Mouse (Mus musculus): ENCODE measurements around the gene Grid1. TPM values are rescaled to one million over a fixed set of nuclear protein-coding genes. Genes with fewer than 3 reads are reported as not detected.
A peak's percentile ranks its signal among the peaks of the same experiment; 100 is the strongest.

The Grid1 gene
- polyA plus RNA-seq, 1 experiment from 2014 or later = 5.2 TPM

DNA sequence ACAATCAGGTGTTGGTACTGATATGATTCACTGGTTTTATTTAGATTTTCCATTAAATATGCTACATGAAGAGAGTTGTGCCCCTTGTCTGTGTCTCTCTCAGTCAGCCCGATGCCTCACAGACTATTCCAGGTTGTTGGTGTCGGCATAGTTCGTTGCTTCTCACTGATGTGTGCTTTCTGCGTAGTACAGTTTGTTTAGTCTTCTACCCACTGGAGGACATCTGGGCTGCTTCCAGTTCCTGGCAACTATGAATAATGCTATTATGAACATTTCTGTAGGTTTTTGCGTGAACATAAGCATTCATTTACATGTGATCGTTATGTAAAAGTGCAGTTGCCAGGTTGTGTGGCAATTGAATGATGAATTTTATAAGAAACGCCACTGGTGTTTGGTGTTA lies 633.8 kb downstream of the Grid1 start:
- Histone ChIP-seq H3K9me3 (no peaks in the 10 kb centered on the region), H3K27ac (replicated peaks) (no peak overlapping the region), H3K36me3 (peaks cover 5% of the 10 kb centered on the region; the same call in 1 of the 2 replicates), H3K4me3 (no peak overlapping the region), H3K4me2 (no peak overlapping the region), H3K9ac (no peak overlapping the region), H3K4me1 (replicated peaks) (no peaks in the 10 kb centered on the region), H3K27me3 (no peaks in the 10 kb centered on the region)
- WGBS = 90% methylated on average over 7 of the region's 7 CpGs
- no peak for ATAC-seq (ENCODE audit: low read depth)

DNA sequence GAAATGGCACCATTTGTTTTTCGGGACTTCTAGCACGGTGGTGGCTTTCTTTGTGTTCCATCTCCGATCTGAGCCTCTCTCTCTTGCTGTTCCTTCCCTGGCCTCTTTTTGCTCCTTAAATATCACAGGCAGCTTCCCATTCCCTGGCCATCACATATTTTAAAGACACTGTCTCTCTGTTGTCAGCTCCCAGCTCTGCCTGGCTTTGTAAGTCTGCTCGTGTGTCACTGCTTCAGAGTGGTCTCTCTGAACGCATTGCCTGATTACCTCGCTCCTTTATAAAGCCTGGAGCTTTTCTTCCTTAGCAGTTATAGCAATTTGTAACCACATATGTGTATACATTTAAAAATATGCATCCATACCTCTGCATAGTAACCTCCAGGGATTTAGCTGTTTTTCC lies 648.3 kb downstream of the Grid1 start:
- 57% methylated on average over 6 of the region's 6 CpGs for WGBS

DNA sequence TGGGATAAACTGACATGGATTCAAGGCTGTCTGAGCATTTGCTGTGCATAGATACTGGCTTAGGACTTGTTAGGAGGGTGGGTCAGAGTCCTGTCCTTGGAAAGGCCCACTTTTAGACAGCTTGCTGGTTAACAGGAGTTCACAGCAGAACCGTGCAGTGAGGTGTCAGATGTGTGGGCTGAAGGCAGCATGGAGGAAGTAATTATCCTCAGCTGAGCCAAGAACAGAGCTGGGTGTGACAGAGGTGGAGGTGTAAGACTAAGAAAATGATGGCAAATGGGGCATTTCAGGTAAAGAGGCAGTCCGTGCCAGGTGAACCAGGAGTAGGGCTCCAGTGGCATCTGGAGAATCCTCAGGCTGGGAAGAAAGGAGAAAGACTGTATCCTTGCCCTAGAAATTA lies 666.1 kb downstream of the Grid1 start:
- H3K9ac ChIP-seq = no peak overlapping the region
- H3K27ac ChIP-seq (replicated peaks) = no peak overlapping the region
- no peaks in the 10 kb centered on the region for H3K27me3 ChIP-seq
- H3K4me2 ChIP-seq = no peak overlapping the region
- H3K4me1 ChIP-seq (replicated peaks) = no peaks in the 10 kb centered on the region
- no peak overlapping the region for H3K4me3 ChIP-seq
- no peaks in the 10 kb centered on the region for H3K9me3 ChIP-seq
- no peaks in the 10 kb centered on the region for H3K36me3 ChIP-seq
- no peak for ATAC-seq (ENCODE audit: low read depth)
- 76% methylated on average over 2 of the region's 2 CpGs for WGBS

More for the DNA sequence above, 648.3 kb downstream of the Grid1 start:
- peak overlapping the region; percentile 59 for H3K27ac ChIP-seq (replicated peaks)
- H3K36me3 ChIP-seq = no peaks in the 10 kb centered on the region
- no peak overlapping the region for H3K4me3 ChIP-seq
- no peak overlapping the region for H3K9ac ChIP-seq
- no peaks in the 10 kb centered on the region for H3K9me3 ChIP-seq
- no peak overlapping the region for H3K4me2 ChIP-seq
- no peak for ATAC-seq (ENCODE audit: low read depth)
- no peaks in the 10 kb centered on the region for H3K27me3 ChIP-seq
- H3K4me1 ChIP-seq (replicated peaks) = peaks cover 9% of the 10 kb centered on the region

DNA sequence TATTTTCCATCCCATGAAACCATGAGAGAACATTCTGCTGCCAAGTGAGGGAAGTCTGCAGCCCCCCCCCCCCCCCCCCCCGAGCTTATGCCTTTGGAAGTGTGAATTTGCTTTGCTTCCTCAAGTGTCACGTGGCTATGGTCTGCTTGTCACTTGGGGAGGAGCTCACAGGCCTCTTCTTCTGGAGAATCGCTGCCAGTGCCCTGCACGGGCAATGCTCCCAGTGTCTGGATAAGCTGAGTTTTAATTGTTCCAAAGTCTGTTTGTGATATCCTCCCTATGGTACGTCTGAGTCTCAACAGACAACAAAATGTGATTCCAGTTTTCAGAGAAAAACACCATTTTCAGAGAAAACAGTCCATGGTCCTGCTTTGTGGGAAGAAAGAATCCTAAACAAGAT lies 682.4 kb downstream of the Grid1 start:
- no peak overlapping the region for H3K4me2 ChIP-seq
- H3K9ac ChIP-seq = no peak overlapping the region
- no peak overlapping the region for H3K4me3 ChIP-seq
- no peak for ATAC-seq (ENCODE audit: low read depth)
- H3K4me1 ChIP-seq (replicated peaks) = no peaks in the 10 kb centered on the region
- H3K27ac ChIP-seq (replicated peaks) = no peak overlapping the region
- no peaks in the 10 kb centered on the region for H3K27me3 ChIP-seq
- H3K9me3 ChIP-seq = no peaks in the 10 kb centered on the region
- no peaks in the 10 kb centered on the region for H3K36me3 ChIP-seq
- WGBS = 79% methylated on average over 5 of the region's 5 CpGs

DNA sequence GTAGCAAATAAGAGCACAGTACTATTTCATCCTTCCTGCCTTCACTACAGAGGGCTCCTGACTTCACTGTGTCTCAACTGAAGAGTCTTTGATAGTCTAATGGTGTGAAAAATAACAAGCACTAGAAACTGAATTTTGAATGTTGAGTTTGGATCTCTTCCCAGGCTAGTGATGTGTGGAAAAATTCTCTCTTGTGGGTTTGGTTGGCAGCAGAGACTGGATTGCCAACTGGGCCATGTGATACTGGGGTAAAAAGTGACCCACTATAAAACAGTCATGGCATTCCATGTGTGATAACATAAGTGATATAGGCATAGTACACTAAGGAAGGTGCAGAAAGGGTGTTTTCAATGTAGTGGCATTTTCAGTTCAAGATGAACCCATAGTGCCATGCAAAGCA lies 699.5 kb downstream of the Grid1 start:
- H3K9ac ChIP-seq = no peak overlapping the region
- H3K36me3 ChIP-seq = no peaks in the 10 kb centered on the region
- H3K4me2 ChIP-seq = no peak overlapping the region
- H3K27me3 ChIP-seq = no peaks in the 10 kb centered on the region
- H3K4me3 ChIP-seq = no peak overlapping the region
- no peak for ATAC-seq (ENCODE audit: low read depth)
- H3K4me1 ChIP-seq (replicated peaks) = no peaks in the 10 kb centered on the region
- no peaks in the 10 kb centered on the region for H3K9me3 ChIP-seq
- H3K27ac ChIP-seq (replicated peaks) = no peak overlapping the region

DNA sequence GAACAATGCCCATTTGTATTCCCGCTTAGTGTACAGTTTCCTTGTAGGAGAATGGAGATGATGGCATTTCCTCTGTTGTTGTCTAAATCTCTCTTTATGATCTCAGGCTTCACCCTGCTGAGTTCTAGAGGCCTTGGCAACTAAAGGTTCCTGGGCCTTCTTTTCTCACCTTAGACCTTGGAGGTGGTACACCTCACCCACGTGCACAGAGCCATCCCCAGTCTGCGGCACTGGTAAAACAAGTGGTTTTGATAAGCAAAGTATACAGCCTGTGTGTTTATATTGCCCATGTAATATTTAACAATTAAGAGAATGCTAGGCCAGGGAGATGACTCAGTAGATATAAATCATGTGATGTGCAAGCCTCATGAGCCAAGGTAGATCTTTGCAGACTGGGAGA lies 718.9 kb downstream of the Grid1 start:
- Histone ChIP-seq H3K36me3 (no peaks in the 10 kb centered on the region), H3K9ac (no peak overlapping the region)
- 76% methylated on average over 3 of the region's 3 CpGs for WGBS

DNA sequence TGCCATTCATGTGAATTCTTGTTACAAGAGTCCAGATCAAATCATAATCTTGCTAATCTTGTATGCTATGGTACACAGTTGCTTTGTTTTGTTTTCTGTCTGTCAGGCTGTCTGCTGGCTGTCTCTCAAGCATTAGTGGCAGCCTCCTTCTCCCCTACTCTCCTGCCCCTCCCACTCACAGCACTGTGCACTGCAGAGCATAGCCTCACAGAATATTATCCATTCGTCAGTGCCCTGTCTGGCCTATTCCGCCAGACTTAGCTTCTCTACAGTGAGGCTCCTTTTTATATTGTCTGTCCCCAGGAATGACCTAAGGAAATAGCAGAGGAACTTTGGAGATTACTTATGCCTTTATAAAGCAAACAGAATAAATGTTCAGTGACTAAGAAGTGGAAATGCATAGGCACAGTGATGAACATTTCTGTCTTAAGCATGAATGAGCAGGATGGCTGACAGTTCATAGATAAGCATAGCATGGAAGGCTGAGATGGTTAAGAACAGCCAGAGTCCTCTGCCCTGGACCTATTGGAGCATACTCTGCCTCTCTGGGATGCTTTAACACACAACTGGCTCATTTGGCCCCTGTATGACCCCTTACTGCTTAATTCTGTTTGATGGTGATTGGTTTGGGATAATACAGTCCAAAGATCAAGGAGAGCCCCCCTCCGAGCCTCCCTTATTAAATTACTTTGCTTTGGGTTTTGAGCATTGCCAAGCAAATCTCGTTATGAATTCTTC lies 721.5 kb downstream of the Grid1 start:
- 40% methylated on average over 4 of the region's 4 CpGs for WGBS
- H3K27ac ChIP-seq (replicated peaks) = no peak overlapping the region
- H3K9me3 ChIP-seq = no peaks in the 10 kb centered on the region
- H3K4me3 ChIP-seq = no peak overlapping the region
- no peak overlapping the region for H3K9ac ChIP-seq
- no peaks in the 10 kb centered on the region; the same call in 1 of the 2 replicates for H3K4me1 ChIP-seq (replicated peaks)
- no peak overlapping the region for H3K4me2 ChIP-seq
- ATAC-seq (ENCODE audit: low read depth) = no peak
- no peaks in the 10 kb centered on the region for H3K36me3 ChIP-seq
- no peaks in the 10 kb centered on the region for H3K27me3 ChIP-seq

More for the DNA sequence above, 718.9 kb downstream of the Grid1 start:
- H3K4me1 ChIP-seq (replicated peaks) = no peaks in the 10 kb centered on the region; the same call in 1 of the 2 replicates
- no peak for ATAC-seq (ENCODE audit: low read depth)
- H3K4me3 ChIP-seq = no peak overlapping the region
- no peak overlapping the region for H3K27ac ChIP-seq (replicated peaks)
- H3K9me3 ChIP-seq = no peaks in the 10 kb centered on the region
- H3K4me2 ChIP-seq = no peak overlapping the region
- H3K27me3 ChIP-seq = no peaks in the 10 kb centered on the region

DNA sequence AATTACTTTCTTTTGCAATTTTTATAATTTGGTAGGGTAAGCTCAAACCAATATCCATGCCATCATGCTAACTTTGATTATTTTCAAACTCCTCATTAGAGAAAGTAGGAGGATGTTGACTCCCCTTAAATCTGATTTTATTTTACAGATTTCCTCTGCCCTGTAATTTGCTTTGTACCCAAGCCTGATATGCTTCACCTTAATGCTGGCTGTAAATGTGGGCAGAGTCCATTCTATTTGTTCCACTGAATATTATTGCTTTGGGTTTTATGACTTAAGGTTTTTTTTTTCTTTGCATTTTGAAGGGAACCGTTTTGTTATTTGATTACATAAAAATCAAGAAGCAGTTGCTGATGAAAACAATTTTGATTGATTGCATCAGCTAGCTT lies 722.1 kb downstream of the Grid1 start:
- 35% methylated on average over 1 of the region's 1 CpGs for WGBS
- no peaks in the 10 kb centered on the region for H3K27me3 ChIP-seq
- H3K9ac ChIP-seq = no peak overlapping the region

DNA sequence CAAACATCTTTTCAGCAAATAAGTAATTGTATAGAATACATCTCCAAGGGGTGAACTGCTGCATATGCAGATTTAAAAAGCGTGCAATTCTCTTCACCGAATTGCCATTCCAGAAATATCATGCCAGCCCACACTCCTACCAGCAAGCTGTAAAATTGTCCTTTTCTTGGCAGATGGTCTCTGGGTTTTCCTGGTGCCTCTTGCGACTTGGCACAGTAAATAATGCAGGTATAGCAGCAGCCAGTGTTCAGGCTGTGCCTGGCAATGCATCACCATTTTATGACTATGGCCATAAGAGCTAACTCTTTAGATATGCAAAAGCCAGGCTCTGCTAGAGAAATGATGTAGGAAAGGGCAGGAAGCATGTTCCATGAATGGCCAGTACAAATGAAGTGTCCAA lies 734.4 kb downstream of the Grid1 start:
- Histone ChIP-seq H3K36me3 (no peaks in the 10 kb centered on the region), H3K27ac (replicated peaks) (no peak overlapping the region), H3K4me3 (no peak overlapping the region), H3K9me3 (no peaks in the 10 kb centered on the region), H3K4me1 (replicated peaks) (no peaks in the 10 kb centered on the region), H3K4me2 (no peak overlapping the region), H3K27me3 (no peaks in the 10 kb centered on the region), H3K9ac (no peak overlapping the region)
- 77% methylated on average over 3 of the region's 3 CpGs for WGBS
- no peak for ATAC-seq (ENCODE audit: low read depth)

More for the DNA sequence above, 722.1 kb downstream of the Grid1 start:
- Histone ChIP-seq H3K4me1 (replicated peaks) (no peaks in the 10 kb centered on the region; the same call in 1 of the 2 replicates), H3K36me3 (no peaks in the 10 kb centered on the region), H3K4me3 (no peak overlapping the region), H3K9me3 (no peaks in the 10 kb centered on the region), H3K27ac (replicated peaks) (no peak overlapping the region), H3K4me2 (no peak overlapping the region)
- ATAC-seq (ENCODE audit: low read depth) = no peak

DNA sequence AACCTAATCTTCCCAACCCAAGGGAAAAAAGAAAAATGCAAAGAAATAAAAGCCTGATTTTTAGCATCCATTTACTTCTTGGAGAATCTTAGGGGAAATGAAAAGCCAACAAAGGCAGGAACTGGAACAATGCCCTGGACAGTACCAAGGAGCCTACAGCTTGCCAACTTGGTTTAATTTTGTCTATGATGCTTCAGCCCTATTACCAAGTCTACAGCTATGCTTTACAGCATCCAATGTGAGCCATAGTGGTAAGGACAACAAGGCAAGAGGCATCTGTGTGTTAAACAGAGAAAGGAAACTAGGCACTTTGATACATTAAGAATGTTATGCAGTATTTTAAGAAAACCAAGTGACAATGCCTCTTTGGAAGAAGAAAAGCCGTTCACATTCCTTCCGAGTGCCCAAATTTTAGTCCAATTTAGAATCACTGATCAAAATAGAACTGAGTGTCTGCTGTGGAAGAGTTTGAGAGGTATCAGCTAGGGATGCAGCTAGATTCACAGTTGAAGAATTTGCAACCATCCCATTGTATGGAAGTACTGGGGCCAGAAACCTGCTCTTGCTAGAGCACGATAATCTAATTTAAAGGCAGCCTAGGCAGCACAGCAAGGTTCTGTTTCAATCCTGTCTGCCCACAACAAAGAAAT lies 741.5 kb downstream of the Grid1 start:
- WGBS = 92% methylated on average over 3 of the region's 3 CpGs
- H3K4me3 ChIP-seq = no peak overlapping the region
- ATAC-seq (ENCODE audit: low read depth) = no peak
- H3K9ac ChIP-seq = no peak overlapping the region
- H3K9me3 ChIP-seq = no peaks in the 10 kb centered on the region
- no peaks in the 10 kb centered on the region for H3K27me3 ChIP-seq
- H3K4me1 ChIP-seq (replicated peaks) = no peaks in the 10 kb centered on the region
- H3K4me2 ChIP-seq = no peak overlapping the region
- H3K27ac ChIP-seq (replicated peaks) = no peak overlapping the region
- H3K36me3 ChIP-seq = no peaks in the 10 kb centered on the region

DNA sequence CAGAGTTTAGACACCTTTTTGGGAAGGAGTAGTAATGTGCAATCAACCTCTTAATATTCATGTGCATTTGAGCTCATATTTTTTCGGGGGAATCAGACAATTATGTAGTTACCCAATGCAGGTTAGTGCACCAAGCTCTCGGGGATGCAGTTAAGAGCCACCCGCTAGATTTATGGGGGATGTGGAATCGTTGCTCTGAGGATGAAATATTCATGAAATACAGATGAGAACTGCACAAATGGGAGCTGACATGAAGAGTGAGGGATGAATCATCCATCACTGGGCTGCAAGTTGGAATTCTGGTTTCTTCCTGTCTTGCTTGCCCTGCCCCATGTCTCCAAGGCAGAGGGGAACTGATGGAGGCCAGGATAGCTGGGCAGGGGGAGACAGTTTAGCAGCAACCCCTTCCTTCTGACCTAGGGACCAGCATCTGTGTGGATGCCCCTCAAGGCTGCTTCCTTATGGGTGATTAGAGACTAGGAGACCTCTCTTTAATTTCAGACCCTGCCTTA lies 753.1 kb downstream of the Grid1 start:
- H3K9me3 ChIP-seq = no peaks in the 10 kb centered on the region
- no peaks in the 10 kb centered on the region for H3K36me3 ChIP-seq
- 44% methylated on average over 4 of the region's 4 CpGs for WGBS
- no peak overlapping the region; the same call in 1 of the 2 replicates for H3K27ac ChIP-seq (replicated peaks)
- H3K9ac ChIP-seq = no peak overlapping the region
- H3K4me2 ChIP-seq = no peak overlapping the region
- no peaks in the 10 kb centered on the region for H3K27me3 ChIP-seq
- no peak overlapping the region for H3K4me3 ChIP-seq
- no peaks in the 10 kb centered on the region for H3K4me1 ChIP-seq (replicated peaks)
- peak; percentile 43; the same call in 1 of the 2 replicates for ATAC-seq (ENCODE audit: low read depth)

DNA sequence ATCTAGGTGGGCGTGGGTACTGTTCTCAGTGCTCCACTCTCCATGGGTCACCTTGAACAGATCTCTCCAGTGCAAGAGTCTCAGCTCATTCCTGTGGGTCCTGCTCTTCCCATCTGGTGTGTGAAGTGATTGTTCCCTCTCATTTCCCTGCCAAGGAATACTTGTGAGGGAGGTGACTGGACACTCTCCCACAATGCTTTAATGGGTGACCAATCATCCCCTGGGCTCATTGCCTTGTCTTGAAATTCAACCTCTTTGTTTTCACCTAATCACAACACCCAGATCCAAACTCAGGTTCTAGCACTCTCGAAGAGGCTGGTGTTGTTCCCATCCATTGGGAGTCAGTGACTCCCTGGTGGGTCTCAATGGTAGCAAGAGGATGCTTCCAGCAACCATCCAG lies 754.6 kb downstream of the Grid1 start:
- Histone ChIP-seq H3K9me3 (no peaks in the 10 kb centered on the region), H3K27ac (replicated peaks) (no peak overlapping the region), H3K4me1 (replicated peaks) (no peaks in the 10 kb centered on the region), H3K9ac (no peak overlapping the region), H3K4me2 (no peak overlapping the region), H3K27me3 (no peaks in the 10 kb centered on the region), H3K4me3 (no peak overlapping the region), H3K36me3 (no peaks in the 10 kb centered on the region)
- ATAC-seq (ENCODE audit: low read depth) = no peak
- WGBS = 80% methylated on average over 2 of the region's 2 CpGs
